Mouse (Mus musculus): ENCODE data around the gene Lrp2bp. TPM values are rescaled to one million over a fixed set of nuclear protein-coding genes. Genes with fewer than 3 reads are reported as not detected.

The Lrp2bp gene
- 1 to 10 TPM; 3.0 TPM for total RNA-seq (2021)
- long read RNA-seq, experiment 1, partial matches to known transcripts: 0 of 3 reads
- long read RNA-seq, experiment 1, other reads (novel, unspliced or antisense): 2 of 3 reads
- long read RNA-seq, experiment 2, partial matches to known transcripts: 1 of 1 reads
- long read RNA-seq, experiment 2, other reads (novel, unspliced or antisense): 0 of 1 reads

- intact Hi-C loops (cut with DNase I; ENCODE audit: low total_unique reads): no loop called here
- DNase-seq: no peak
Observed at GRCm38 (mm10) chr8:45999138-45999783, at the start of gene Lrp2bp. TSS of gene Lrp2bp (plus strand) at chr8:45999303.

GRCm38 (mm10) chr8:45950622-45951021 lies 48.5 kb upstream of the Lrp2bp start:
- no peak for DNase-seq
- intact Hi-C loops (cut with DNase I; ENCODE audit: low total_unique reads): no loop called here

GRCm38 (mm10) chr8:45970894-45971293 lies 28.2 kb upstream of the Lrp2bp start:
- DNase-seq: no peak
- intact Hi-C loops (cut with DNase I; ENCODE audit: low total_unique reads): no loop called here

- intact Hi-C loops (cut with DNase I; ENCODE audit: low total_unique reads): no loop called here
- no peak for DNase-seq
Observed at GRCm38 (mm10) chr8:45973988-45974505, 25.1 kb upstream of the Lrp2bp start.

- peak; percentile 96 for DNase-seq
- intact Hi-C loops (cut with DNase I; ENCODE audit: low total_unique reads): no loop called here
Observed at GRCm38 (mm10) chr8:45975126-45975836, 23.8 kb upstream of the Lrp2bp start, which contains the start of the genes 1700029J07Rik and Ufsp2. TSS of gene 1700029J07Rik (minus strand) at chr8:45975252. TSS of gene Ufsp2 (plus strand) at chr8:45975528.

- intact Hi-C loops (cut with DNase I; ENCODE audit: low total_unique reads): no loop called here
- DNase-seq: no peak
Observed at GRCm38 (mm10) chr8:45975837-45976468, 23.1 kb upstream of the Lrp2bp start.

GRCm38 (mm10) chr8:45986665-45987064 lies 12.4 kb upstream of the Lrp2bp start:
- DNase-seq: no peak
- intact Hi-C loops (cut with DNase I; ENCODE audit: low total_unique reads): no loop called here

- no peak for DNase-seq
- intact Hi-C loops (cut with DNase I; ENCODE audit: low total_unique reads): no loop called here
Observed at GRCm38 (mm10) chr8:45988189-45988588, 10.9 kb upstream of the Lrp2bp start.

GRCm38 (mm10) chr8:45990631-45991310 lies 8.3 kb upstream of the Lrp2bp start:
- intact Hi-C loops (cut with DNase I; ENCODE audit: low total_unique reads): no loop called here
- DNase-seq: no peak

- DNase-seq: no peak
- intact Hi-C loops (cut with DNase I; ENCODE audit: low total_unique reads): no loop called here
Observed at GRCm38 (mm10) chr8:45994111-45994510, 5.0 kb upstream of the Lrp2bp start.

- no peak for DNase-seq
- intact Hi-C loops (cut with DNase I; ENCODE audit: low total_unique reads): no loop called here
Observed at GRCm38 (mm10) chr8:45995576-45995975, 3.5 kb upstream of the Lrp2bp start.

- intact Hi-C loops (cut with DNase I; ENCODE audit: low total_unique reads): no loop called here
- DNase-seq: no peak
Observed at GRCm38 (mm10) chr8:45998228-45998627, 875 bp upstream of the Lrp2bp start.

- intact Hi-C loops (cut with DNase I; ENCODE audit: low total_unique reads): no loop called here
- peak; percentile 99 for DNase-seq
Observed at GRCm38 (mm10) chr8:45999784-46000705, 942 bp downstream of the Lrp2bp start.

- intact Hi-C loops (cut with DNase I; ENCODE audit: low total_unique reads): no loop called here
- DNase-seq: no peak
Observed at GRCm38 (mm10) chr8:46005596-46005995, 6.5 kb downstream of the Lrp2bp start, which contains the start of gene Ankrd37. TSS of gene Ankrd37 (minus strand) at chr8:46005707.

- intact Hi-C loops (cut with DNase I; ENCODE audit: low total_unique reads): no loop called here
- DNase-seq: no peak
Observed at GRCm38 (mm10) chr8:46007050-46007672, 8.1 kb downstream of the Lrp2bp start.

GRCm38 (mm10) chr8:46010306-46010705 lies 11.2 kb downstream of the Lrp2bp start:
- no peak for DNase-seq

GRCm38 (mm10) chr8:46010746-46011680 lies 11.9 kb downstream of the Lrp2bp start:
- intact Hi-C loops (cut with DNase I; ENCODE audit: low total_unique reads): no loop called here
- DNase-seq: no peak

More at GRCm38 (mm10) chr8:46010306-46010705, 11.2 kb downstream of the Lrp2bp start:
- intact Hi-C loops (cut with DNase I; ENCODE audit: low total_unique reads): no loop called here
